Mouse (Mus musculus): ENCODE measurements around the gene Cab39l.

- TF ChIP-seq CTCF (IDR thresholded peaks at IDR 0.05; ENCODE audit: low read depth) (no peak), EP300 (IDR thresholded peaks at IDR 0.05; ENCODE audit: low read depth) (no peak)
These were observed 111.2 kb downstream of the Cab39l start for GRCm38 (mm10) chr14:59551956-59552355.

Data from heart, postnatal 0 days (tissue).